Mouse (Mus musculus) forebrain, postnatal 0 days (tissue): ENCODE data around the gene Tle3. TPM values are rescaled to one million over a fixed set of nuclear protein-coding genes. Genes with fewer than 3 reads are reported as not detected.

Experiments used
- ATAC-seq: fragments of 200-750 bp; cut with Nextera tagmentation; 2 replicates; pipeline ENCODE4 v1.8.0; 2017; ENCODE audit warnings: mild to moderate bottlenecking, moderate library complexity
- DNase-seq: peaks from one replicate; pipeline ENCODE4 v3.0.0-alpha.2; 2015
- H3K27ac ChIP-seq: fragments of 300-500 bp; sonication (generic); 2 replicates; pipeline ENCODE4 v1.5.1; 2014; ENCODE audit warnings: low read depth, mild to moderate bottlenecking, antibody characterized with exemption, low read length, moderate library complexity, mixed read lengths
- H3K27me3 ChIP-seq: fragments of 300-500 bp; sonication (generic); 2 replicates; pipeline ENCODE4 v1.6.1; 2014; ENCODE audit warnings: mild to moderate bottlenecking, low read length, mixed read lengths; ENCODE audit not compliant: insufficient read depth
- H3K36me3 ChIP-seq: fragments of 300-500 bp; sonication (generic); 2 replicates; pipeline ENCODE4 v1.6.1; 2014; ENCODE audit warnings: mild to moderate bottlenecking, moderate library complexity; ENCODE audit not compliant: insufficient read depth
- H3K4me1 ChIP-seq: fragments of 300-500 bp; sonication (generic); 2 replicates; pipeline ENCODE4 v1.6.1; 2014; ENCODE audit warnings: antibody characterized with exemption; ENCODE audit not compliant: insufficient read depth
- H3K4me2 ChIP-seq: fragments of 300-500 bp; sonication (generic); 2 replicates; pipeline ENCODE4 v1.6.1; 2014; ENCODE audit warnings: low read depth, mild to moderate bottlenecking, moderate library complexity
- H3K4me3 ChIP-seq: fragments of 300-500 bp; sonication (generic); 2 replicates; pipeline ENCODE4 v1.5.1; 2014; ENCODE audit warnings: low read depth, low read length, mixed read lengths
- H3K9ac ChIP-seq: fragments of 300-500 bp; sonication (generic); 2 replicates; pipeline ENCODE4 v1.6.1; 2014; ENCODE audit warnings: mild to moderate bottlenecking
- H3K9me3 ChIP-seq: fragments of 300-500 bp; sonication (generic); 2 replicates; pipeline ENCODE4 v1.6.1; 2016; ENCODE audit warnings: low read length
- CTCF ChIP-seq: sonication (generic); IDR thresholded peaks from 2 replicates; pipeline ENCODE4 v1.5.1; 2016; ENCODE audit warnings: antibody characterized with exemption, control low read depth, low read depth
- WGBS: fragments of 180-500 bp; shearing (Covaris S2); extraction: QIAGEN DNeasy Blood & Tissue Kit; methylation state at CpG from one replicate; pipeline ENCODE4 v1.1.7; 2014; 5-methylcytosine and 5-hydroxymethylcytosine counted together
- polyA plus RNA-seq: library from polyadenylated mRNA; unstranded; fragments of >200 nt; fragmentation: Nextera tagmentation; extraction: Ambion mirVana; gene quantifications from 2 replicates; pipeline ENCODE4 v1.2.1, GENCODE M21; 2015
- total RNA-seq: library from RNA; depleted of rRNA; stranded (reverse); fragments of >200 nt; gene quantifications from 2 replicates; pipeline ENCODE4 v1.2.3, GENCODE M21; 2014

Gene Tle3
- total and polyA plus RNA-seq, 2 experiments from 2014 or later = 16.3 to 66.3 TPM

DNA sequence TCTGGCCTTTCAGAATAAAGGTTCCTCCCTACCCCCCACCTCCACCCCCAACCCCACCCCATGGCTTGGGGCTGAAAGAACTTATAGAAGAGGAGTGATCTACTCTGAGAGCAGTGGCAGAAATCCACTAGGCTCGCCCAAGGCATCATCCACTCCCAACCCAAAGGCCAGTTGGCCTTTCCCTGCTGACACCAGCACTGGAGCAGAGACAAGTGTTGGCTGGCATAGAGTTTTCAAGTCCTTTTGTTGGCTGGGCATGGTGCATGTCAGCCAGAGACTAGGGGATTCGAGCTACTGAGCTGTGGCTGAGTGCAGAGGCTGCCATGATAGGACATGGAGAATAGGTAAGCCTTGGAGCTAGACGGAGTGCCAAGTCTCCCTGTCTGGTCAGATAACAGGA, 9.3 kb downstream of the Tle3 start:
- Histone ChIP-seq H3K27ac (0 out of 2 replicates have a peak overlapping the region, but pooled peaks have one; percentile 15), H3K36me3 (peaks cover 4% of the 10 kb centered on the region; the same call in 1 of the 2 replicates), H3K9me3 (no peaks in the 10 kb centered on the region), H3K4me1 (peaks cover 53% of the 10 kb centered on the region), H3K4me2 (no peak overlapping the region), H3K27me3 (no peaks in the 10 kb centered on the region), H3K4me3 (no peak overlapping the region), H3K9ac (no peak overlapping the region)
- ATAC-seq (no peak), DNase-seq (no peak)
- TF ChIP-seq CTCF = no peak
- 43% methylated on average over 3 of the region's 3 CpGs for WGBS

DNA sequence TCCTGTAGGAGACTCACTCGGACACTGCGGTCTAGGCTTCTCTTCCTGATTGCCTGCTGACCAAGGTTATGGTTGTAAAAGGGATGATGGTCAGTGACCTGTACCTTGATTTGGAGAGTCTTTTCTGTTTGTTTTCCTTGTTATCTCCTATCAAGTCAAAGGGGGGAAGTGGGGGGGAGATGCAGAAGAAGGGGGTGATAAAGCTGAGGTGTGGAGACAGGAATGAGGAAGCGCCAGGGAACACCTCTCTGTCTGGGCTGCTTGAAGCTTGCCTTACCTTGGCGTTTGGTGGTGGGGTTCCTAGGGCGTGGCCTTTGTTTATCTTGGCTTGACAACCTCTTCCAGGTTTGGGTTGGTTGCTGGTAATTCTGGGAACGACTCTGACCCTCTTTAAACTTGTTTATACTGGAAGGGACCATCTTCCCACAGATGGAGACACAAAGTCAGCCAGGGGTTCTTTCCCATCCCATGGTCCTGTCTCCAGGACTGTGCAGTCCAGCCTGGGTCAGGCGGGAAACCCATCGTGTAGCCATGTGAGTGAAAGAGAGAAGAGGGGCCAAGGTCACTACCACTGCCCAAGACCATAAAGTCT, 10.5 kb downstream of the Tle3 start:
- Histone ChIP-seq H3K4me3 (no peak overlapping the region), H3K9ac (no peak overlapping the region), H3K4me1 (peaks cover 47% of the 10 kb centered on the region)

DNA sequence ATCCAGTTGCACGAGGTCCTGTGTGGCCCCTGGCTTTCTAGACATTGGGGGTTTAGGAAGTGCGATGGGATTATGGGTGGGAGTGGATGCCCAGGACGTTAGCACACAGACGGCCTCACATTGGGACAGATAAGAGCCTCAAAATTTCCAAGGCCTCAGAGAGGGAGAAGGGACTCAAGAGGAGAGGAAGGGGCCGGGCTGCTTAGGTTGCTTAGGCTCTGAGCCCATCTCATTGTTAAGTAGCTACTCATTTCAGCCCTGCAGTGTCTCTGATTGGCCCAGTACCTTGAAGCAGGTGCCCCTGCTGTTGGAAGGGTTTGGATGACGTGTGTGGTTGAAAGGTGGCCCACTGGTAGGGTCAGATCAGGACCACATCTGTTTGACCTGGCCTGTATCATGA, 11.9 kb downstream of the Tle3 start:
- ATAC-seq = no peak

More for the DNA sequence above, 10.5 kb downstream of the Tle3 start:
- H3K27ac ChIP-seq = no peak overlapping the region
- H3K9me3 ChIP-seq = no peaks in the 10 kb centered on the region
- ATAC-seq = no peak
- no peak overlapping the region for H3K4me2 ChIP-seq
- peaks cover 9% of the 10 kb centered on the region; the same call in 1 of the 2 replicates for H3K36me3 ChIP-seq
- 78% methylated on average over 8 of the region's 8 CpGs for WGBS
- no peaks in the 10 kb centered on the region for H3K27me3 ChIP-seq
- DNase-seq = no peak
- TF ChIP-seq CTCF = no peak

DNA sequence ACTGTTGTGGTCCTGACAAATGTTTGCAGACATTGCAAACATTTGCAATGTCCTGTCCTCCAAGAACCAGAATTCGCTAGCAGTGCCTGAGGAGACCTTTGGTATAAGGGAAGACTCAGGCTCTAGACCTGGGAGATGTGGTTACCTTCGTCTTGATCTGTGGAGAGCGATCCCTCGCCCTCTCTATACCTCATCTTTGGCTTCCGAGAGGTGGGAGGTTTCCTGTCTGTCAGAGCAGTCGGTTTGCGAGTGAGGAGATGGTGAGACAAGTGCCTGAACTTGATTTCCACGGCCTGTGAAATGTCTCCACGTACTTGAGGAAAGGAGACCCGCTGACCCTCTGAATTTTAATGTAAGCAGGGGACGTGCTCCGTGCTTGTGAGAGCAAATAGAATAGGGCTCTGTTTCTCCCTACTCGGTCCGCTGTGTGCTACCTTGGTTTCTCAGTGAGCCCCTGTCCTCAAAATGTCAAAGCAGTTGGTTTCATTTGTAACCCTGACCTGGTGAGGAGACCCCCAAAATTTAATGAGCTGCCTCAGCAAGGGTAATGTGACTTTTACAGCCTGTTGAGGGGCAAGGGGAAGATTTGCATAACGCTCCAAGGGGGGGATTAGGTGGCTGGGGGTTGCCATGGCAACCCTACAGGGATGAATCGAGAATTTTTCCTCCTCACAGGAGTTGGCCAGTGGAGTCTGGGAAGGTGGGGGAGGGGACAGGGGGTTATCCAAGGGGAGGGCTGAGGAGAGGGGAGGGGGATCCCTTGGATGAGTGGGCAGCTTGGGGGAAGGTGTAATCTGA, 12.7 kb downstream of the Tle3 start:
- Histone ChIP-seq H3K9ac (no peak overlapping the region), H3K4me1 (peaks cover 29% of the 10 kb centered on the region), H3K27me3 (no peaks in the 10 kb centered on the region), H3K9me3 (no peaks in the 10 kb centered on the region), H3K4me3 (no peak overlapping the region), H3K27ac (no peak overlapping the region), H3K36me3 (peaks cover 5% of the 10 kb centered on the region; the same call in 1 of the 2 replicates), H3K4me2 (peak overlapping the region; percentile 20)
- ATAC-seq (peak; percentile 30; the same call in 1 of the 2 replicates), DNase-seq (peak; percentile 79)
- no peak for TF ChIP-seq CTCF
- 14% methylated on average over 16 of the region's 16 CpGs for WGBS

More for the DNA sequence above, 11.9 kb downstream of the Tle3 start:
- H3K4me1 ChIP-seq = peaks cover 34% of the 10 kb centered on the region
- H3K9me3 ChIP-seq = no peaks in the 10 kb centered on the region
- TF ChIP-seq CTCF = no peak
- no peak overlapping the region for H3K4me2 ChIP-seq
- no peak overlapping the region for H3K27ac ChIP-seq
- peaks cover 5% of the 10 kb centered on the region; the same call in 1 of the 2 replicates for H3K36me3 ChIP-seq
- WGBS = 38% methylated on average over 6 of the region's 6 CpGs
- no peaks in the 10 kb centered on the region for H3K27me3 ChIP-seq
- no peak overlapping the region for H3K9ac ChIP-seq
- no peak for DNase-seq
- no peak overlapping the region for H3K4me3 ChIP-seq

DNA sequence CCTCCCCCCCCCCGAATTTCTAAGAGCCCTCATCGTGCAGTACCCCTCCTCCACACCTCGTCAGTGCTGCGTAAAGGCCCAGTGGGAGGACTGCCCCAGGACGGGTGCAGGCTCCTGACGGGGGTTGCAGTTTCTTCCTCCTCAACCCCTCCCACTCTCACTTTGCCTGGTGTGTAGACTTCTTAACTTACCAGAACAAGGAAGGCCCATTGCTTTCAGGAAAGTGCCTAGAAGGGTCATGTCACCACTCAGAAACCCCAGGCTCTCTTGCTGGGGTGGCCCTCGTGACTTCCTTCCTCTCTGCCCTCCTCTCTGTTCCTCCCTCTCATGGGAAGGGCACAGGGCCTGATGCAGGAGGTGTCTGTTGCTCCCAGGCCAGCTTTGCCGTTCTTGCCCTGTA, 13.6 kb downstream of the Tle3 start:
- Histone ChIP-seq H3K27ac (no peak overlapping the region), H3K9ac (0 out of 2 replicates have a peak overlapping the region, but pooled peaks have one; percentile 3), H3K4me1 (peaks cover 22% of the 10 kb centered on the region), H3K36me3 (peaks cover 8% of the 10 kb centered on the region; the same call in 1 of the 2 replicates), H3K27me3 (no peaks in the 10 kb centered on the region), H3K4me3 (no peak overlapping the region), H3K9me3 (no peaks in the 10 kb centered on the region), H3K4me2 (0 out of 2 replicates have a peak overlapping the region, but pooled peaks have one; percentile 20)
- WGBS = 12% methylated on average over 8 of the region's 8 CpGs
- DNase-seq (no peak), ATAC-seq (no peak)
- no peak for TF ChIP-seq CTCF

DNA sequence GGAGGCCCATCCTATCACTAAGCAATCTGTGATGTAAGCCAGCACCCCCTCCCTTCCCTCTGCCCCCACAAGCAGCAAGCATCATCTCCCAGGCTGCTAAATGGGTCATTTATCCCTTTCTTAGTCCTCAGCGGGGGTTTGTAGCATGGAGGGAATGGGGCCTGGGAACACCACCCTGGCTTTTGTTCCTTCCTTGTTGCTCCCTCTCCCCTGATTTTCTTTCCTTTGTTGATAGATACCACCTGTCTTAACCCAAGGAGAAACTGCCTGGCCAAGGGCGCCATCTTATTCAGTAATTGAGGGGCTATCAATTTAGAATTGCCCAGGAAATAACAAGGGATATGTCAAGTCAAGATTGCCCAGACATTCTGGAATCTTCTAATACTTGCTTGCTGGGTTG, 14.1 kb downstream of the Tle3 start:
- whole genome bisulfite sequencing = 47% methylated on average over 2 of the region's 2 CpGs
- no peak overlapping the region for H3K4me3 ChIP-seq
- no peak for DNase-seq
- no peak overlapping the region for H3K4me2 ChIP-seq
- TF ChIP-seq CTCF = no peak
- H3K36me3 ChIP-seq = peaks cover 8% of the 10 kb centered on the region; the same call in 1 of the 2 replicates
- peaks cover 19% of the 10 kb centered on the region for H3K4me1 ChIP-seq
- H3K9ac ChIP-seq = 0 out of 2 replicates have a peak overlapping the region, but pooled peaks have one; percentile 3
- no peak overlapping the region for H3K27ac ChIP-seq
- ATAC-seq = no peak
- H3K27me3 ChIP-seq = no peaks in the 10 kb centered on the region
- H3K9me3 ChIP-seq = no peaks in the 10 kb centered on the region

DNA sequence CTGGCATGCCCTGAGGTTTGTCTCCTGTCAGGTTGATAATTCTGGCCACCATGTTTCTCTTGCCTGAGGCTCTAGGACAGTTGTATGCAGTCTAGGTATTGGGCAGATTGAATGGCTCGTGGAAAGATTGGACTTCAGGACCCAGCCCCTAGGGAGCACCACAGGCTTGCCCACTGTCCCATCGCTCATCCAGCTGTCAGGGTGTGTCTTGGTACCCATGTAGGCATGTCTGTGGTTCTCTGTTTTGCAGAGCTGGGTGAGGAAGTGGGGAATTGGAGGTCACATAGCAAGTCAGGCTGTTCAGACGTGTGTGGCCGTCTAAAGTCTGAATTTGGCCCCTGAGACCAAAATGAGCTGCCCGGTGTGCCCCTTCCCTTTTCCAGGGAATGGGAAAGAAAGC, 15.6 kb downstream of the Tle3 start:
- Histone ChIP-seq H3K4me3 (no peak overlapping the region), H3K4me1 (peaks cover 19% of the 10 kb centered on the region), H3K27me3 (no peaks in the 10 kb centered on the region), H3K27ac (no peak overlapping the region), H3K9ac (no peak overlapping the region), H3K9me3 (no peaks in the 10 kb centered on the region), H3K4me2 (no peak overlapping the region), H3K36me3 (peaks cover 8% of the 10 kb centered on the region; the same call in 1 of the 2 replicates)
- WGBS = 86% methylated on average over 5 of the region's 5 CpGs
- no peak for TF ChIP-seq CTCF
- ATAC-seq = no peak
- no peak for DNase-seq
